Mouse (Mus musculus): ENCODE data around the gene Hint1.

GRCm38 (mm10) chr11:54825774-54826173, 40.4 kb upstream of the Hint1 start:
- no peak for TF ChIP-seq CTCF (IDR thresholded peaks at IDR 0.05; ENCODE audit: low read depth)
- no peak for TF ChIP-seq EP300 (IDR thresholded peaks at IDR 0.05; ENCODE audit: low read depth)

All from heart, postnatal 0 days (tissue).